Mouse (Mus musculus) regulatory T cell (primary cell): Measurements from ENCODE around the gene Nxnl1.

Experiments
- in situ Hi-C: fragments of 300-600 bp; cut with MboI, MseI; formaldehyde crosslinking; loops from one replicate; pipeline ENCODE4 v1.15.1; 2025; ENCODE audit warnings: high pct_unique_total_duplicates

Nxnl1 gene

GRCm38 (mm10) chr8:71586891-71587290 is 20.5 kb upstream of the Nxnl1 start:
- in situ Hi-C loops = no loop called here

DNA sequence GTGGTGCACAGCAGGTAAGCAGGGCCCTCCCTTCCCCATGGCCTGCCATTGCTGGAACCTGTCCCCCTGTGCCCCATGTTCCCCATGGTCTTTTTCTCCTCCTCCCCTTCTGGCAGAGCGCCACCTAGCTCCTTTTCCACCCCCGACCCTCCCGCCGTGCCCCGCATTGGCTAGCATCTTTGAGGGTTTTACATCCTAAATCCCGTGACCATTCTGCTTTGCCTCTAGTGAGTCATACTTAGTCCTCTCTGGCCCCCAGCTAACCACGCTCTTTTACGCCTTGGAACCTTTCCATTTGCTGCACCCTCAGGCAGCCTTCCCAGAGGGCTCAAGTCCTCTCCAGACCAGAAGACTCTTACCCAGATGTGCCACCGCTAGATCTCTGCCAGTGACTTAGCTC is 13.8 kb upstream of the Nxnl1 start:
- in situ Hi-C loops = no loop called here

DNA sequence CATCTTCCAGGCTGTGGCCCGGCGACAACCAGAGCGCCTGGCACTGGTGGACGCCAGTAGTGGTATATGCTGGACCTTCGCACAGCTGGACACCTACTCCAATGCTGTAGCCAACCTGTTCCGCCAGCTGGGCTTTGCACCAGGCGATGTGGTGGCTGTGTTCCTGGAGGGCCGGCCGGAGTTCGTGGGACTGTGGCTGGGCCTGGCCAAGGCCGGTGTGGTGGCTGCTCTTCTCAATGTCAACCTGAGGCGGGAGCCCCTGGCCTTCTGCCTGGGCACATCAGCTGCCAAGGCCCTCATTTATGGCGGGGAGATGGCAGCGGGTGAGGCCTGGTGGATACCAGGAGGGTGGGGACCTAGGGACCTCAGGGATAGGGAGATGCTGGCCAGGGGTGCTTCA is 13.1 kb upstream of the Nxnl1 start:
- in situ Hi-C loops = no loop called here

- in situ Hi-C loops = no loop called here
These were observed 12.6 kb upstream of the Nxnl1 start for GRCm38 (mm10) chr8:71579009-71579408.

- in situ Hi-C loops = no loop called here
These were observed 11.5 kb upstream of the Nxnl1 start for GRCm38 (mm10) chr8:71577856-71578387.

DNA sequence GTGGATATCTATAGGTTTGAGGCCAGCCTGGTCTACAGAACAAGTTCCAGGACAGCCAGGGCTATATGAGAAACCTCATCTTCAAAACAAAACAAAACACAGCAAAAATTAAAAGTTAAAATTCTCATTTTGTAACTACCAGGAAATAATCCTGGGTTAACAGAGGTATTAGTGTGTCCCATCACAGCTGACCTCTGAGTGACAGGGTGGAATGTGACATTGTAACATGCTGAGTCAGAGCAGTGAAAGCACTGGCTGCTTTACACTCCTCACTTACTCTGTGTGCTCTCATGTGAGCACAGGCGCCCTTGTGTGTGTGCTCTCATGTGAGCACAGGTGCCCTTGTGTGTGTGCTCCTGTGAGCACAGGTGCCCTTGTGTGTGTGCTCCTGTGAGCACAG is 8.6 kb upstream of the Nxnl1 start:
- in situ Hi-C loops = no loop called here

GRCm38 (mm10) chr8:71574426-71574825 is 8.0 kb upstream of the Nxnl1 start:
- in situ Hi-C loops = no loop called here

GRCm38 (mm10) chr8:71572847-71573633 is 6.6 kb upstream of the Nxnl1 start:
- in situ Hi-C loops = no loop called here

GRCm38 (mm10) chr8:71572077-71572476 is 5.7 kb upstream of the Nxnl1 start:
- in situ Hi-C loops = no loop called here

DNA sequence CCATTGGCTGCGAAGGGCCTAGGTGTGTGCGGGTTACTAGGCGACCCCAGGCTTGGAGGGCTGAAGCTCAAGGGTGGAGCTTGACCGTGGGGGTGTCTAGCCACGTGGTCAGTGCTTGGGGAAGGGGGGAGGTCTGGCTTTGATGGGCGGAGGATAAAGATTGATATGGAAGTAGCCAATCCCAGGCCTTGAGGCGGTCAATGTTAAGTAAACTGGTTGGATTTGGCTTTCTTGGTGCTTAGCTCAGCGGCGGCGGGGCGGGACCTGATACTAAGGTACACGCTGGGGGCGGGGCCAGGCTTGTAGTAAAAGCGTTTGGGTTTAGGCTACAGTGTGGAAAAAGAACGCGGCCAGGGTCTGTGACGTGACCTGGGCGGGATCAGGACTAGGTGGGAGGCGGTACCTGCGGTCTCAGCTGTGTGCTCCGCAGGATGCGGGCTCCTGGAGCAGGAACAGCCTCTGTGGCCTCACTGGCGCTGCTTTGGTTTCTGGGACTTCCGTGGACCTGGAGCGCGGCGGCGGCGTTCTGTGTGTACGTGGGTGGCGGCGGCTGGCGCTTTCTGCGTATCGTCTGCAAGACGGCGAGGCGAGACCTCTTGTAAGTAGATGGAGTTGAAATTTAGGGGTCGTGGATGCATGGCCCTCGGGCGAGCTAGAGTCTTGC is 4.0 kb upstream of the Nxnl1 start:
- in situ Hi-C loops = no loop called here

GRCm38 (mm10) chr8:71569366-71570290 is 3.2 kb upstream of the Nxnl1 start:
- in situ Hi-C loops = loop anchor here (5.0 kb wide), 1 partner anchor 88 kb away; no protein-coding TSS in a partner anchor

DNA sequence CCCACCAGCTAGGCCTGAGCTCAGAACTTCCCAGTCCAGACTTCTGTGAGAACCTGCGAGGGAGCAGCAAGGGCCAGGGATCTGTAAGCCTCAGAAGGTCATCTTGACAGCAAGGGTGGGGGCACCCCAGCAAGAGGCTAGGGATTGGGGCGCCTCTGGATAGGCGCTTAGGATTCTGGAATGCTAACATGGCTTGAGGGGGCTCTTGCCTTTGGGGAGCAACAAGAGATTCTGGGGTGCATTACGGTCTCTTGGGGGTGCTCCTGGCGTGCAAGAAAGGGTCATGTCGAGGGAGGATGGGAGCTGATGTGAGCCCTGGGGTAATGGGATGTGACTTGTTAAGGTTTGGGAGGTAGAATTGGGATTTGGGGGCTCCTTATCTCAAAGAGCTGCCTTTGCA is 2.5 kb upstream of the Nxnl1 start:
- in situ Hi-C loops = loop anchor here (5.0 kb wide), 1 partner anchor 88 kb away; no protein-coding TSS in a partner anchor

DNA sequence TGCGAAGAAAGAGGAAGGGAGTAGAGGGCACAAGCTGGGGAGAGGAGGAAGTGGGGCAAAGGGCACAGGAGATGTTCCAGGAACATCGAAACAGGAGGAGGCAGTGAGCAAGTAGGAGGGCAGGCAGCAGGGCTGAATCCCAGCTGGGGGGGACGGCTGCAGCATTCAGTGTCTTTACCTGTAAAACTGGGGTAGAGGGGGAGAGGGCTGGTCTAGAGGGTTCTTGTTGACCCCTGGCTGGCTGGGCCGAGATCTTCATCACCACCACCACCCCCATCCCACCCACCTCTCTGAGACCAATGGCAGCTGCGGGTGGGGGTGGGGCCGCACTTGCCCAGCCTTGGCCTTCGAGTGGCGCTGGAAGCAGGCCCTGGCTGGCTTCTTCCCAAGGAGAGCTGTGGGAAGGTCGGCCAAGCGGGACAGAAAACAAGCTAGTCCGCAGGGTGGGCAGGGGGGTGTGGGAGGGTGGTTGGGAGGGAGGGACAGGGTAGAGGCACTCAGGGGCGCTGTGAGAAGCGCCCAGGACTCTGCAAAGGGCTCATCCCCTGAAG is 2.1 kb upstream of the Nxnl1 start, which contains the start of gene Slc27a1:
Gene Slc27a1, plus strand, starts transcription at position 496 of the 551 bp plus-strand sequence.
- in situ Hi-C loops = loop anchor here (5.0 kb wide), 1 partner anchor 89 kb away; no protein-coding TSS in a partner anchor

GRCm38 (mm10) chr8:71567587-71567986 is 1.2 kb upstream of the Nxnl1 start:
- in situ Hi-C loops = loop anchor here (5.0 kb wide), 1 partner anchor 90 kb away; no protein-coding TSS in a partner anchor

DNA sequence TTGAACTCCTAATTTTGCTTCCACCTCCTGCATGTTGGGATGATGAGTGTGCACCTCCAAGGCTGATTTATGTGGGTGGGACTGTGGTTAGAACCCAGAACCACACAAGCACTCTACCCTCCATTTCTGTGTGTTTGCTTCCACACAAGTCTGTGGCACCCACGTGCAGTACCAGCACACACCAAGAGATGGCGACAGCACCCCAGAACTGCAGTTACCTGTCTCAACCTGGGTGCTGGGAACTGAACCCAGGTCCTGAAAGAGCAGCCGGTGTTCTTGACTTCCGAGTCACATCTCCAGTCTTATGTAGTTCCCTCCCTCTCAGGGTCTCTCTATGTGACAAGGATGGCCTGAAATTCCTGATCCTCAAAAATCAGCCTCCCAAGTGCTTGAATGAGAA is 2.4 kb downstream of the Nxnl1 start:
- in situ Hi-C loops = loop anchor here (5.0 kb wide), 1 partner anchor 68 kb away; no protein-coding TSS in a partner anchor

DNA sequence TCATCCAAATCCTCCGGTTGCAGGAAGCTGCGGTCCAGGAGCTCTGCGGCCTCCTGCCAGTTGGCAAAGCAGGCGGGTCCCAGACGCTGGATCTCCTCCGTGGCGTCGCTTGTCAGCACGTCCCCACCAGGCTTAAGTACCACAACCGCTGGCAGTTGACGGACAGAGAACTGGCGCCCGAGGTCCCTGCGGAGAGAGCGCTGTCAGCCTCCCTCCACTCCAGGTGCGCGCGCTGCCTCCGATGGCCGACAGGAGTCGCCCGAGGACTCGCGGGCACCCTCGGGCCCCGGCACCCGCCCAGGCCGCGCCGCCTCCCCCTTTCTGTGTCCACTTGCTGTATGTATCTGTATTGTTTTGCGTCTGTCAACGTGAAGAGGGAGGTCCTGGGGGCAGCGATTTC is 3.6 kb downstream of the Nxnl1 start:
- in situ Hi-C loops = loop anchor here (5.0 kb wide), 1 partner anchor 70 kb away; no protein-coding TSS in a partner anchor

DNA sequence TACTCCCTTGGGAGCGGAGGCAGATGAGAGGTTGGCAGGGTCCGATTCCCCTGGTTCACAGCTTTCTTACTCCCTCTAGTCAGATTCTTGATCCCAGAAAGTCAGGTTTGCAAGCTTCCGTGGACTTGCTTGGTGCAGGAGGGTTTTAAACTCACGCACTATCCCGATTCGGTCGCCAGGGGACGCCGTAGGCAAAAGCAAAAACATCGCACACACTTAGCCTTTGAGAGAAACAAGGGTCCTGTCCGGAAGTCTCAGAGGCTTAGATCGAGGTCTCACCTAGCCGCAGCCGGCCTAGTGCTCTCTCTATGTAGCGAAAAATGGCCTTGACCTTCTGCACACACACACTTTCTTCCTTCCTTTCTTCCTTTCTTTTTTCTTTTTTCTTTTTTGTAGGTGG is 5.0 kb downstream of the Nxnl1 start:
- in situ Hi-C loops = loop anchor here (5.0 kb wide), 1 partner anchor 71 kb away; no protein-coding TSS in a partner anchor

DNA sequence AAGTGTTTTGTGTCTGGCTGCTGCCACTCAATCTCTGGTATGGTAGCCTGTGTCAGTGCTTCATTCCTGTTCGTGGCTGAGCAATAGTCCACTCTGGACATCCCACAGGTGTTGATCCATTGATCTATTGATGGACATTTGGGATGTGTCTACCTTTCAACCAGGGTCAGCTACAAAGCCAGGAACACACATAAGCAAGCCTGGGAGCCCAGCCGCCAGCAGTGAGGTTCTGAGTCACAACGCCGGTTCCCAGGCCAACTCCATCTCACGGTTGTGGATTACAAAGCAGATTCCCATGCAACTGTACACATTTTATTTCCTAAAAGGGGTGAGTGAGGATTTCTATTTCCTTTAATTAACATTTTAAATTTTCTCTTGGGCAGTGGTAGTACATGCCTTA is 5.6 kb downstream of the Nxnl1 start:
- in situ Hi-C loops = loop anchor here (5.0 kb wide), 1 partner anchor 72 kb away; no protein-coding TSS in a partner anchor

- in situ Hi-C loops = loop anchor here (5.0 kb wide), 1 partner anchor 72 kb away; no protein-coding TSS in a partner anchor
These were observed 6.3 kb downstream of the Nxnl1 start for GRCm38 (mm10) chr8:71560071-71560470.

GRCm38 (mm10) chr8:71558958-71559690 is 7.3 kb downstream of the Nxnl1 start:
- in situ Hi-C loops = no loop called here
